Mouse (Mus musculus) left cerebral cortex, postnatal 4 days (tissue): ENCODE results near the gene Emc4. TPM values are rescaled to one million over a fixed set of nuclear protein-coding genes. Genes with fewer than 3 reads are reported as not detected.

Source experiments
- DNase-seq: peaks from one replicate; pipeline ENCODE4 v3.0.0-alpha.2; 2022
- intact Hi-C: fragments of 180-260 bp; cut with DNase I; formaldehyde crosslinking; loops from one replicate; pipeline ENCODE4 v1.15.1; 2025
- total RNA-seq, 2 experiments: library from RNA; stranded (reverse); gene quantifications; 2 replicates each; pipeline ENCODE4 v1.2.3; 2021

The Emc4 gene
- total RNA-seq, 2 experiments from 2014 or later: 113 to 121 TPM

DNA sequence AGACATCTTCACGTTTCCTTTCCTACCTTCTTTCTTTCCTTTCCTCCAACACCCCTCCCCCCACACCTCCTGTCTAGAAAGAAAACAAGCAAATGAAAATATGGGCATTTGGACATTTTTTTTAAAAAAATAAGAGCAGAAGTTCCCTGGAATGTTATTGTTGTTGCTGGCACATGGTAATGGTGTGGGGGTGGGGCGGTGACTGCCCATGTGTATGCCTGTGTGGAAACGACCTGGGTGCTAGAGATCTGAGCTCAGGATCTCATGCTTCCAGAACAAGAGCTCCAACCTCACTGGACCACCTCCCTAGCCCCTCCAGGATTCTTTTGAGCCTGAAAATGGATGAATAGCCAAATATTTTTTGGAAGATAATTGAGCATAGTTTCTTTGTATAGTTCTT is 26.7 kb downstream of the Emc4 start:
- no peak for DNase-seq
- intact Hi-C loops: no loop called here

DNA sequence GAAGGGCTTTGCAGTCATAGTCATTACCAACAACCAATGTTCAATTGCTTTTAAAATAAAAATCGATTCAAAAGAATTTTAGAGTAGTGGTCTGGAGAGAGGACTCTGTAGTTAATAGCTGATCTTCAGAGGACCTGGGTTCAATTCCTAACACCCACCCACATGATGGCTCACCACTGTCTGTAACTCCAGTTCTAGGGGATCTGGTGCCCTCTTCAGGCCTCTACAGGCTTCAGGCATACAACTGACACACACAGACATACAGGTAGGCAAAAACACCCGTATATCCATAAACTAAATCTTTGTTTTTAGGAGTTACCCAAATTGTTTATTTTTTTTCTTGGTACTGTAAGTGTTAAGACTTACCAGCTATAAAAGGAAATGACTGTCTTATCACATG is 28.1 kb downstream of the Emc4 start:
- intact Hi-C loops: no loop called here
- DNase-seq: no peak

- intact Hi-C loops: no loop called here
Observed at GRCm38 (mm10) chr2:112337211-112337610, 30.6 kb downstream of the Emc4 start.

DNA sequence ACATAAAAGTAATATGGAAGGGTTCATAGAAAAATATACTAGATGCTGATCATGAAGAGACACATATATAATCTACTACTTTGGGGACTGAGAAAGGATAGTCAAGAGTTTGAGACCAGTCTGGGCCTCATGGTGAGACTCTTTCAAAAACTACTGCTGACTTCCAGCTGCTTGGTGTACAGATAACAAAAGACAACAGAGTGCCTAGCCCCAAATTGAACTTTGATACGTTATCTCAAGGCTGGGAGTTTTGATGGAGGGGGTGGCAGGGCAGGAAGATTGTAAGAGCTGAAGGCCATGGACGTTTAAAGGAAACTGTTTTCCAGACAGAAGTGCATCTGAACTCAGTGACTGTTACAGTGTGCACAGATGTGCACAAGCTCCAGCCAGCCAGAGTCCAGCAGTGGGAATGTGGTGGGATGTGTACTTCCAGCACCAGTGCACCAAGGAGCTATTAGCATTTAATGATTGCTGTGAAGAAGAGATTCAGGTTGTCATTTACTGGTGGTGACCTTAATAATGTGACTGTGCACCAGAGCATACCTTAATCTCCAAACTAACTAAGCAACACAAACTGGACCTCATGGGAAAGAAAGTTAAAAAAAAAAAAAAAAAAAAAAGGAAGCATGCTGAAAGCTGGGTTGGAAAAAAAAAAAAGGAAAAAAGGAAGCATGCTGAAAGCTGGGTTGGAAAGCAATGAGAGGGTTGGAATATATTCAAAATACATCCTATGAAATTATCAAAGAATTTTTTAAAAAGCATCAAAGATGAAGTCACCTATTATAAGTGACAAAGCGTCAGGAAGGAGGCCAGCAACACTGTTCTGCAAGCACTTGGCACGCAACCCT is 35.6 kb downstream of the Emc4 start:
- intact Hi-C loops: no loop called here
- DNase-seq: no peak

More at GRCm38 (mm10) chr2:112337211-112337610, 30.6 kb downstream of the Emc4 start:
- no peak for DNase-seq

GRCm38 (mm10) chr2:112328069-112328777 is 39.6 kb downstream of the Emc4 start:
- intact Hi-C loops: no loop called here
- no peak for DNase-seq

DNA sequence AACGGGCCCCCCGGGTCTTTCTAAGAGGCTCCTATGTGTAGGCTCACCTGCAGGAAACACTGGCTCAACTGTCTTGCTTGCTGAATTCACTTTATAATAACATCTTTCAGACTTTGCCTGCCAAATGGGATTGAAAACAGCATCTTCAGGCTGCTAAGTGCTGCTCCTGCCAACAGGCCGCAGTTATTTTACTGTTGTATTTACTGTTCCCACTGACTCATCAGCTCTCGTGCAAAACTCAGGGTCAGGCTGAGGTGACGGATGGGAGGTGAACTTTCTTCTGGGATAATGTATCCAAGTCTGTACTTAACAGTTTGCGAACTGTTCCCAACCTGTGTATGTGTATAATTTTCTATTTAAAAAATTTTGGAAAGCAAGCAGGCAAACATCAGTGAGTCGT is 48.9 kb downstream of the Emc4 start:
- intact Hi-C loops: no loop called here
- DNase-seq: no peak

DNA sequence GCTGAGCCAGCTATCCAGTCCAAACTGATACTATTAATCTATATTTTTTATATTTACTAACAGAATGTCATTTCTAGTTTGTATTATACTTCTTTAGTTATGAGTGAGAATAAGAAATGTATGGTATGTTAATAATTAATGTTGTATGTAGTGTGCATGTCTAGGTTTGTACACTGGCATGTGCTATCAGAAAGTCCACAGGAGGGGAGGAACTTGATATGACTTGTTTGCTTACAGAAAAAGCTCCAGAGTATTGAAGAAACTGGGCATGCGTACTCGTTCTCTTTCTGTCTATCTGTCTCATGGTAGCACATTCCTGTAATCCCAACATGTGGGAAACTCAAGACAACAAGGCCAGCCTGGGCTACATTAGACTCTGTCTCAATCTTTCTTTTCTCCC is 49.6 kb downstream of the Emc4 start:
- intact Hi-C loops: no loop called here
- DNase-seq: no peak

DNA sequence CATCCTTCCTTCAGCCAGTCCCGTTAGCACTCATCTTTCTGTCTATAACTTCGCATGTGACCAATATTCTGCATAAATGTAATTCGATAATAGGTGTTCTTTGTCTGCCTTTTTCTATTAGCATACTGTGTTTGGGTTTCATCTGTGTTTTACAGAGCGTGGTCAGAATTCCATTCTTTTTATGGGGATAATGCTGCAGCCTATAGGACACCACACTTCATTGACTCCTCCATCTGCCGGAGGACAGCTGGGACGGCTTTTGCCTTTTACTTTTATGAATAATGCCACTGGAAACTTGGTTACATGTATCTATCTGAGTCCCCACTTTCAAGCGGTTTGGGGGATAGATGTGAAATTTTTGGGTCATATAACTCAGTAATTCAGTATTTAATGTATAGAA is 52.2 kb downstream of the Emc4 start:
- intact Hi-C loops: no loop called here
- DNase-seq: no peak

Other genes starting within 250 kb of the Emc4 start
- not detected for gene Olfr1316, start 233.1 kb downstream of the Emc4 start, total RNA-seq
- not detected for gene Olfr1317, start 227.7 kb downstream of the Emc4 start, total RNA-seq
- not detected for gene Olfr1318, start 213.8 kb downstream of the Emc4 start, total RNA-seq
- gene Lpcat4, start 128.6 kb downstream of the Emc4 start, total RNA-seq: 10 to 100 TPM; 47.7 to 50.4 TPM
- gene Nutm1, start 108.7 kb downstream of the Emc4 start, total RNA-seq: not detected
- 10 to 100 TPM; 72.4 to 79.6 TPM for gene Nop10, start 106.1 kb downstream of the Emc4 start, total RNA-seq
- gene Slc12a6, start 102.2 kb downstream of the Emc4 start, total RNA-seq: 10 to 100 TPM; 84.1 to 87.2 TPM
- under 1 TPM in 1 of 2 experiments, not detected in 1; 0.64 TPM for gene Gm21985, start 101.7 kb downstream of the Emc4 start, total RNA-seq
- 10 to 100 TPM; 21.0 to 22.4 TPM for gene Katnbl1, start 11.2 kb upstream of the Emc4 start, total RNA-seq
- gene Emc7, start 87.0 kb upstream of the Emc4 start, total RNA-seq: 10 to 100 TPM; 20.7 to 23.3 TPM
- gene Chrm5, start 112.7 kb upstream of the Emc4 start, total RNA-seq: 1 to 10 TPM; 3.4 to 4.2 TPM
- 10 to 100 TPM in 1 of 2 experiments, 1 to 10 TPM in 1; 7.3 to 10.8 TPM for gene Aven, start 124.9 kb upstream of the Emc4 start, total RNA-seq